Mouse (Mus musculus) small intestine, adult 2 months (tissue): Measurements from ENCODE around the gene Myg1.

ENCODE experiments used
- CTCF ChIP-seq: fragments of 200-500 bp; IDR thresholded peaks from 2 replicates; pipeline ENCODE4 v1.5.1; 2012; ENCODE audit warnings: low read depth, mild to moderate bottlenecking, control low read depth, inconsistent platforms, low read length, moderate library complexity, mixed read lengths; ENCODE audit not compliant: insufficient replicate concordance, insufficient read length; ENCODE audit errors: extremely low read depth
- POLR2A ChIP-seq: fragments of 200-500 bp; IDR thresholded peaks from 2 replicates; pipeline ENCODE4 v1.6.1; 2012; ENCODE audit warnings: low read depth, mild to moderate bottlenecking, control low read depth, inconsistent platforms, low read length, moderate library complexity

GRCm38 (mm10) chr15:102302542-102302941 lies 29.0 kb upstream of the Myg1 start:
- TF ChIP-seq CTCF (no peak), POLR2A (no peak)
